Mouse (Mus musculus) activated CD4-positive, CD25-positive, alpha-beta regulatory T cell, adult 4 months (primary cell): ENCODE data around the gene Fxn. TPM values are rescaled to one million over a fixed set of nuclear protein-coding genes. Genes with fewer than 3 reads are reported as not detected.
"Not testable (repeated sequence)": the region's sequence is repeated elsewhere in the genome, so short reads cannot be mapped to it uniquely, and the experiment has no call there.

Source experiments
- ATAC-seq: one replicate; pipeline ENCODE4 v1.8.0; 2017
- polyA plus RNA-seq, 2 experiments: library from polyadenylated mRNA; unstranded; fragments of 100-300 nt; shearing (Covaris generic); gene quantifications; one replicate each; pipeline ENCODE4 v1.2.1; 2017

The Fxn gene
- polyA plus RNA-seq, 2 experiments from 2014 or later: 12.0 to 16.3 TPM

- no peak for ATAC-seq
Measured at GRCm38 (mm10) chr19:24241799-24242546, 38.4 kb downstream of the Fxn start.

DNA sequence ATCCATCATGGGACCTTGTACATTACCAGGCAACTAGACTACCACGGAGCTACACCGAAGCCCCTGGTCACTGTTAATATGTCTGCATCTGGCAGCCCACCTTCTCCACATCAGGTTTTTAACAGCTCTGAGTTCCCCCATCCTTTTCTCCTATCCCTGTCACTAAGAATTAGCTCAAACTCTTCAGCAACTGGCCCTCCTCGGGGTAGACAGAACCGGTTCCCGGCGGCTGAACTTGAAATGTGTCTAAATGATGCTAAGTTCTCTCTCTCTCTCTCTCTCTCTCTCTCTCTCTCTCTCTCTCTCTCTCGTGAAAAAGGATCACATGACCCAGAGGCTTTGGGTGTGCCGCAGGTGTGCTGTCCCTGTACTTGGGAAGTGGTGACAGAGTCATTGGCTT lies 39.1 kb downstream of the Fxn start:
- no peak for ATAC-seq

DNA sequence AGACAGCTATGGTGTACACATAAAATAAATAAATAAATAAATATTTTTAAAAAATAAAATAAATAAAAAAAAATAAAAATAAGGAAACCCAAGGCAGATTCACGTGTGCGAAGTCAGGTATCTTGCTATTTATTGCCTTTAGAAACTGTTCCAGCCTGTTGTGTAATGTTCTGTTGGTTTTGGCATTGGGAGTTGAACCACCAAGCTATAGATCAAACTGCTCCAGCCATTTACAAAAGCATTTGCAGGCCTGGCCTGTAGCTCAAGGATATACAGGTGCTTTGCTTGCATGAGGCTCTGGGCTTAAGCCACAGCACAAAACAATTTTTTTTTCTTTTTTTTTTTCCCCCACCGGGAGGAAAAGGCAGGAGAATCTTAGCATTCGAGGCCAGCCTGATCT lies 42.4 kb downstream of the Fxn start:
- no peak for ATAC-seq

GRCm38 (mm10) chr19:24232356-24232755 lies 48.0 kb downstream of the Fxn start:
- ATAC-seq: not testable (repeated sequence)

DNA sequence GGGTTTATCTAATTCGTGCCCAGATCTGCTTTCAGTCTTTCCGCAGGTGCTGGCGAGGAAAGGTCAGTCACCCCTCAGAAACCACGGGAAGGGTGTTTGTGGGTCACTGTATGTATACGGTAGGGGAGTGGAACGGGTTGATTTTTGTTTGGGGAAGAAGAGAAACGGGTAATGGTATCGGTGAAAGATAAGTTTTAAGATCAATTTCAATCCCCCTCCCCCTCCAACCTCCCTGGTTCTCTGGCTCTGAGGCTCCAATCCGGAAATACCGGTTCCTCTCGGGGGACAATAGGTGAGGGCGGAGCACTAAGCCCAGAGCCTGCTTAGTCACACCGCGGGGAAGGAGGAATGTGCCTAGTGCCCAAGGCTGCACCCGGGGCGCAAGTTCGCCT lies 55.1 kb downstream of the Fxn start:
- peak; percentile 50 for ATAC-seq

- peak; percentile 63 for ATAC-seq
Measured at GRCm38 (mm10) chr19:24224500-24225304, 55.7 kb downstream of the Fxn start, which contains the start of gene Tjp2. Tjp2 (minus strand) TSS chr19:24225030.

GRCm38 (mm10) chr19:24223851-24224251 lies 56.6 kb downstream of the Fxn start:
- ATAC-seq: no peak

- no peak for ATAC-seq
Measured at GRCm38 (mm10) chr19:24221455-24221854, 59.0 kb downstream of the Fxn start.

- ATAC-seq: no peak
Measured at GRCm38 (mm10) chr19:24220795-24221445, 59.5 kb downstream of the Fxn start.

GRCm38 (mm10) chr19:24219011-24219410 lies 61.4 kb downstream of the Fxn start:
- no peak for ATAC-seq

DNA sequence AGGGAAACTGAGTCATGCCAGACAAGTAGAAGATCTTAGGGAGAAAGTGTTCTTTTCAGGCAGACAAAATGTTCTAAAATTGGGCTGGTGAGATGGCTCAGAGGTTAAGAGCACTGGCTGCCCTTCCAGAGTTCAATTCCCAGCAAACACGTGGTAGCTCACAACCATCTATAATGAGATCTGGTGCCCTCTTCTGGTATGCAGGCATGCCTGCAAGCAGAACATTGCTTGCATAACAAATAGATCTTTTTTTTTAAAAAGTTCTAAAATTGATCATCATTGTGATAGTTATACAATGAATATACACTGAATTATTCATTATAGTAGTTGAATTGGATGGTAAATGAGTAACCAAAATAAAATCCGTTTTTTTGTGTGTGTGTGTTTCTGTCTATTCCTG lies 62.1 kb downstream of the Fxn start:
- ATAC-seq: no peak

- no peak for ATAC-seq
Measured at GRCm38 (mm10) chr19:24217851-24218250, 62.6 kb downstream of the Fxn start.

DNA sequence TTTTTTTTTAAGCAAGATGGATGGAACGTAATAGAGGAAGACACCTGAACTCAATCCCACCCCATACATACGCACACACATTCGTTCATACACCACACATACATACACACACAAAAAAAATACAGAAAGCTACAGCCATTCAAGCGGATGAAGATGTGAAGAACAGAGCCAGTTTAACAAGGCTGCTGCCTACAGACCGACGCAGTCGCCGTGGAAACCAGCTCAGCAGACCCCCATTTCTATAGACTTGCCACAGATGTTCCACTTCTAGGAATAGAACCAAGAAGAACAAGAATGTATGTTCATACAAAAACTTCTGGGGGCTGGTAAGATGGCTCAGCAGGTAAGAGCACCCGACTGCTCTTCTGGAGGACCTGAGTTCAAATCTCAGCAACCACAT lies 63.6 kb downstream of the Fxn start:
- ATAC-seq: no peak

- ATAC-seq: no peak
Measured at GRCm38 (mm10) chr19:24214939-24215338, 65.5 kb downstream of the Fxn start.

GRCm38 (mm10) chr19:24213299-24213698 lies 67.1 kb downstream of the Fxn start:
- no peak for ATAC-seq

DNA sequence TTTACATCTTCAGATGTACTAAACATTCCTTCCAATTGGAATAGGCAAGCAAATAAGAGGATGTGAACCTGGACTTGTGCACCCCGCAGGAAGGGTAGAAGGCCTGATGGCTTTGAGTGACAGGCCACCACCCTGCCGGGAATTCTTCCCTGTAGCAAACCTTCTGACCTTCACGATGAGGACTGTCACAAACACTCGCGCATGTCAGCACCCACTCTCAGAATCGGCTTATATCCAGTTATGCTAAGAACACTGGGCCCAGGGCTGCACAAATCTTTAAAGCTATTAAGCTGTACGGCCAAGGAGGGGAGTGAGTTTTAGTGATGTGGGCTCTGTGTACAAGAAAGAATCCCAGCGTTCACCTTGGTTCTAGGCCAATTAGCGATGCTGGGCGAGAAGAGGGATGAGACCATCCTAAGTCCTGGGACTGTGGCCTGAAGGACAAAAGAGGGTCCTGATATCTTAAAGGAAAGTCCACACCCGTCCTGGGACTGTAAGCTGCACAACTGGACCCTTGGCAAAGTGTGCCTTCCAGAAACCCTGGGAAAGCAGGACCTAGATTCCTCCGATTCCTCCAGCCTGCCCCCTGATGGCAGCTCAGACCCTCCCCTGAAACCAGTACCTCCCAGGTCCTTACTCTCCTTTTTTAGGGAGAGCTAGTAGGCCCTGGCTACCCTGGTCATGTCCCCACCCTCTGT lies 67.7 kb downstream of the Fxn start:
- no peak for ATAC-seq

Other genes with a start within 250 kb of the Fxn start
- not detected for gene Fam189a2, start 249.6 kb downstream of the Fxn start, polyA plus RNA-seq
- 1 to 10 TPM; 4.5 to 6.0 TPM for gene Tjp2, start 55.6 kb downstream of the Fxn start, polyA plus RNA-seq
- 1 to 10 TPM; 2.5 to 4.1 TPM for gene Fam122a, start 196.8 kb upstream of the Fxn start, polyA plus RNA-seq